11 mouse cellular contexts compared by ENCODE assay signal in genomic region chr5:102702581-102702980, GRCm38 (mm10).
DNase-seq lines count a peak whose midpoint lies in the region; TF ChIP-seq lines count a peak whose summit lies in the region.
"Had no signal": no experiment of that assay in that cellular context is flagged by ENCODE, and none has a peak within 500 bp of the region (broad histone marks: within the 10 kb centered on the region; RNA-seq: fewer than 3 reads in every experiment).

No protein-coding gene starts in this region.

- H3K4me1 ChIP-seq in heart, adult 2 months (ENCODE audit: control insufficient read depth, insufficient read depth, low read length): peaks cover 5% of the 10 kb centered on the region

- intact Hi-C loops in gastrocnemius, postnatal 36 days (cut with DNase I): no loop called here
- intact Hi-C loops in gastrocnemius, adult 2 months (cut with DNase I): loop anchor here (5.0 kb wide), 2 partner anchors 65 to 175 kb away; no protein-coding TSS in a partner anchor
- intact Hi-C loops in gastrocnemius, postnatal 14 days (cut with DNase I; ENCODE audit: low total_unique reads): loop anchor here (10.0 kb wide), 1 partner anchor 62 kb away; no protein-coding TSS in a partner anchor
- intact Hi-C loops in heart, adult 2 months (cut with DNase I): loop anchor here (5.0 kb wide), 2 partner anchors 65 to 170 kb away; no protein-coding TSS in a partner anchor
- intact Hi-C loops in heart, postnatal 36 days (cut with DNase I): loop anchor here (5.0 kb wide), 1 partner anchor 175 kb away; no protein-coding TSS in a partner anchor

- no peaks in the 10 kb centered on the region for H3K79me2 ChIP-seq in heart, adult 2 months (replicated peaks; ENCODE audit: control insufficient read depth, insufficient read depth, low read length)

- DNase-seq in gastrocnemius, adult 18-20 months (ENCODE audit: low spot score): peak; percentile 21
- no peak for DNase-seq in gastrocnemius, postnatal 36 days
- DNase-seq in gastrocnemius, adult 2 months: peak; percentile 34
- no peak for DNase-seq in gastrocnemius, postnatal 14 days
- peak; percentile 91 for DNase-seq in heart, adult 11 months
- DNase-seq in heart, postnatal 4 days: no peak
- DNase-seq in heart, adult 2 months: no peak
- DNase-seq in heart, postnatal 36 days: no peak

- H3K27ac ChIP-seq in gastrocnemius, adult 2 months: 0 out of 2 replicates have a peak overlapping the region, but pooled peaks have one; percentile 20
- H3K27ac ChIP-seq in heart, adult 2 months: peak overlapping the region; percentile 38

- H3K4me3 ChIP-seq in gastrocnemius, adult 2 months: no peak overlapping the region
- no peak overlapping the region for H3K4me3 ChIP-seq in heart, adult 2 months

- no peak for TF ChIP-seq POLR2A in heart, adult 2 months (IDR thresholded peaks at IDR 0.05; ENCODE audit: insufficient read depth, low read depth, low read length)

- no peaks in the 10 kb centered on the region for H3K27me3 ChIP-seq in heart, adult 2 months (ENCODE audit: control insufficient read depth, insufficient read depth, low read length)
- H3K27me3 ChIP-seq: CH12.LX, Patski had no signal

- H3K9ac ChIP-seq in heart, adult 2 months (ENCODE audit: low read depth, low read length): no peak overlapping the region

- no peak for TF ChIP-seq EP300 in heart, adult 2 months (IDR thresholded peaks at IDR 0.05; ENCODE audit: insufficient read depth, low read depth, low read length)

- no peak for TF ChIP-seq CTCF in gastrocnemius, adult 2 months (IDR thresholded peaks at IDR 0.05)
- no peak for TF ChIP-seq CTCF in heart, adult 2 months (IDR thresholded peaks at IDR 0.05)

- WGBS in heart, adult 2 months: 83% methylated on average over 6 of the region's 6 CpGs

- H3K36me3 ChIP-seq in heart, adult 2 months (ENCODE audit: control insufficient read depth, insufficient read depth, low read length): no peaks in the 10 kb centered on the region
- H3K36me3 ChIP-seq: G1E had no signal

Comparison
In these comparisons a context has a peak if more than half of its experiments do, and no peak if none do; other contexts are left out.
1. DNase-seq: peak in gastrocnemius, adult 18-20 months (single experiment), gastrocnemius, adult 2 months (single experiment) and heart, adult 11 months (single experiment); none in gastrocnemius, postnatal 36 days (0 of 2), gastrocnemius, postnatal 14 days (single experiment), heart, postnatal 4 days (single experiment), heart, adult 2 months (0 of 2) and heart, postnatal 36 days (0 of 2).